Mouse (Mus musculus) ES-Bruce4 (cell line): ENCODE results near the gene Aebp2. TPM values are rescaled to one million over a fixed set of nuclear protein-coding genes. Genes with fewer than 3 reads are reported as not detected.
A peak's percentile ranks its signal among the peaks of the same experiment; 100 is the strongest.

Source experiments
- H3K27ac ChIP-seq: 2 replicates; pipeline ENCODE4 v1.5.1; 2012; ENCODE audit warnings: low read length, inconsistent platforms; ENCODE audit not compliant: insufficient read depth
- H3K27me3 ChIP-seq: 2 replicates; pipeline ENCODE4 v1.6.1; 2012; ENCODE audit warnings: mild to moderate bottlenecking, low read length, inconsistent platforms; ENCODE audit not compliant: control insufficient read depth, poor library complexity, insufficient read depth, severe bottlenecking
- H3K36me3 ChIP-seq: 2 replicates; pipeline ENCODE4 v1.6.1; 2012; ENCODE audit warnings: inconsistent platforms, mild to moderate bottlenecking, low read length, moderate library complexity; ENCODE audit not compliant: control insufficient read depth, poor library complexity, insufficient read depth, severe bottlenecking
- H3K4me1 ChIP-seq: one replicate; pipeline ENCODE4 v1.8.1; 2011; ENCODE audit warnings: low read length; ENCODE audit not compliant: control insufficient read depth, insufficient read depth
- H3K4me3 ChIP-seq: 2 replicates; pipeline ENCODE4 v1.5.1; 2011; ENCODE audit warnings: low read depth, mild to moderate bottlenecking, low read length
- H3K9ac ChIP-seq: 2 replicates; pipeline ENCODE4 v1.6.1; 2012; ENCODE audit warnings: low read depth, mild to moderate bottlenecking, inconsistent platforms; ENCODE audit not compliant: poor library complexity, severe bottlenecking
- H3K9me3 ChIP-seq: replicated peaks from 2 replicates; pipeline ENCODE4 v1.6.1; 2012; ENCODE audit warnings: mild to moderate bottlenecking, low read length, inconsistent platforms; ENCODE audit not compliant: control insufficient read depth, poor library complexity, insufficient read depth, severe bottlenecking
- CTCF ChIP-seq: IDR thresholded peaks from one replicate; pipeline ENCODE4 v1.8.1; 2011; ENCODE audit warnings: low read depth, low read length
- EP300 ChIP-seq: IDR thresholded peaks from 2 replicates; pipeline ENCODE4 v1.6.1; 2011; ENCODE audit warnings: low read depth, low read length; ENCODE audit not compliant: insufficient read depth
- POLR2A ChIP-seq: IDR thresholded peaks from one replicate; pipeline ENCODE4 v1.8.1; 2011; ENCODE audit warnings: low read length; ENCODE audit not compliant: insufficient read depth
- polyA plus RNA-seq: library from polyadenylated mRNA; stranded (reverse); fragments of >200 nt; gene quantifications from 2 replicates; pipeline ENCODE4 v1.2.4, GENCODE M21; 2011; ENCODE audit warnings: low read depth; ENCODE audit not compliant: missing spikeins, insufficient read depth, insufficient read length

Aebp2 gene
- polyA plus RNA-seq, 1 experiment = 93.7 TPM

DNA sequence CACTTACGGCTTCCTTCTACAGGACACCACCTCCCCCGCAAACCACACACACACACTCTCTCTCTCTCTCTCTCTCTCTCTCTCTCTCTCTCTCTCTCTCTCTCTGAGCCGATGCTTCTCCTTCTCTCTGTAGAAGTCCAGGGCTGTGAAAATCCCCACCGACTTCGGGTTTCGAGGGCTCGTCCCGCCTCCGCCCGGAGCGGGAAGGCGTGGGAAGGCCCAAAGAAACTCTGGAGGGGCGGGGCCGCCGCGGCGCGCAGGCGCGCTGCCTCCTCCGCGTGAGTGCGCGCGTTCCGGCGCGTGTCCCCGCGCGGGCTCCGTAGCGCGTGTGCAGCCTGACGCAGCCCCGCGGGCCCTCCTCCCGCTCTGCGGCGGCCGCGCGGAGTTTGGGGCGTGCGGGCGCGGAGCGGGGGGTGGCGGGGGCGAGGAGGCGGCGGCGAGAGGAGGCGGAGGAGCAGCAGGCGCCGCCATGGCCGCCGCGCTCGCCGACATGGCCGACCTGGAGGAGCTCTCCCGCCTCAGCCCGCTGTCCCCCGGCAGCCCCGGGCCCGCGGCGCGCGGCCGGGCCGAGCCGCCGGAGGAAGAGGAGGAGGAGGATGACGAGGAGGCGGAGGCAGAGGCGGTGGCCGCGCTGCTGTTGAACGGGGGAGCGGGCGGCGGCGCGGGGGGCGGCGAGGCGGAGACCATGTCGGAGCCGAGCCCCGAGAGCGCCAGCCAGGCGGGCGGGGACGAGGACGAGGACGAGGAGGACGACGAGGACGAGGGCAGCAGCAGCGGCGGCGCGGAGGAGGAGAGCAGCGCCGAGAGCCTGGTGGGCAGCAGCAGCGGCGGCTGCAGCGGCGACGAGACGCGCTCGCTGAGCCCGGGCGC lies 998 bp downstream of the Aebp2 start:
- Histone ChIP-seq H3K4me1 (peaks cover 8% of the 10 kb centered on the region), H3K27me3 (no peaks in the 10 kb centered on the region), H3K4me3 (peak overlapping the region; percentile 88), H3K36me3 (peaks cover 11% of the 10 kb centered on the region), H3K27ac (peak overlapping the region; percentile 89), H3K9me3 (no peaks in the 10 kb centered on the region), H3K9ac (peak overlapping the region; percentile 90)
- TF ChIP-seq POLR2A (no peak), EP300 (no peak; the same call in 1 of the 2 replicates), CTCF (no peak)

- Histone ChIP-seq H3K27ac (no peak overlapping the region), H3K9ac (peak overlapping the region; percentile 90), H3K9me3 (no peaks in the 10 kb centered on the region), H3K4me3 (peak overlapping the region; percentile 87), H3K27me3 (no peaks in the 10 kb centered on the region), H3K36me3 (peaks cover 15% of the 10 kb centered on the region), H3K4me1 (peaks cover 10% of the 10 kb centered on the region)
- TF ChIP-seq POLR2A = no peak
- TF ChIP-seq EP300 = no peak
- no peak for TF ChIP-seq CTCF
Measured at GRCm38 (mm10) chr6:140624096-140625051, 1.9 kb downstream of the Aebp2 start.

- H3K36me3 ChIP-seq = peaks cover 36% of the 10 kb centered on the region
- no peak overlapping the region; the same call in 1 of the 2 replicates for H3K27ac ChIP-seq
- TF ChIP-seq EP300 = no peak
- TF ChIP-seq CTCF = no peak
- no peak for TF ChIP-seq POLR2A
- H3K27me3 ChIP-seq = no peaks in the 10 kb centered on the region
- no peak overlapping the region for H3K4me3 ChIP-seq
- H3K9ac ChIP-seq = no peak overlapping the region
- no peaks in the 10 kb centered on the region for H3K9me3 ChIP-seq
- peaks cover 6% of the 10 kb centered on the region for H3K4me1 ChIP-seq
Measured at GRCm38 (mm10) chr6:140629176-140629859, 6.9 kb downstream of the Aebp2 start.

GRCm38 (mm10) chr6:140630306-140630705 lies 7.8 kb downstream of the Aebp2 start:
- no peaks in the 10 kb centered on the region for H3K27me3 ChIP-seq
- H3K9me3 ChIP-seq = no peaks in the 10 kb centered on the region
- no peak overlapping the region for H3K4me3 ChIP-seq
- peaks cover 6% of the 10 kb centered on the region for H3K4me1 ChIP-seq
- peaks cover 44% of the 10 kb centered on the region for H3K36me3 ChIP-seq
- no peak overlapping the region for H3K27ac ChIP-seq
- peak; percentile 28; the same call in 1 of the 2 replicates for TF ChIP-seq EP300
- TF ChIP-seq POLR2A = no peak
- no peak for TF ChIP-seq CTCF
- no peak overlapping the region for H3K9ac ChIP-seq

DNA sequence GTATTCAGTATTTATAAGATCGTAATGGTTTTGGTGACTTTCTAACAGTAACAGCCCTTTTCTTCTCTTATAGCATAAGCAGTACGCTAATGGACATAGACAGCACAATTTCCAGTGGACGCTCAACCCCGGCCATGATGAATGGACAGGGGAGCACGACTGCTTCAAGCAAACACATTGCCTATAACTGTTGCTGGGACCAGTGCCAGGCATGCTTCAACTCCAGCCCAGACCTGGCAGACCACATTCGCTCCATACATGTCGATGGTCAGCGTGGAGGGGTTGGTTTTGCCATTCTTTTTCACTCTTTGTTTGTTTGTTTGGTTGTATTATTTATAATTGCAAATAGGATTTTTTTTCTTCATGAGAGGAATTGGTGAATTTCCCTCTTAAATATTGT lies 11.2 kb downstream of the Aebp2 start:
- Histone ChIP-seq H3K27ac (no peak overlapping the region), H3K4me1 (peaks cover 4% of the 10 kb centered on the region), H3K27me3 (no peaks in the 10 kb centered on the region), H3K36me3 (peaks cover 57% of the 10 kb centered on the region), H3K9me3 (no peaks in the 10 kb centered on the region), H3K4me3 (no peak overlapping the region), H3K9ac (no peak overlapping the region)
- TF ChIP-seq EP300 = no peak
- TF ChIP-seq POLR2A = no peak
- TF ChIP-seq CTCF = no peak
